Mouse (Mus musculus) Muller cell, postnatal 12 days (primary cell): Measurements from ENCODE around the gene Nfkbil1.
A peak's percentile ranks its signal among the peaks of the same experiment; 100 is the strongest.

Experiments
- DNase-seq: peaks from one replicate; pipeline ENCODE4 v3.0.0-alpha.2; 2015; ENCODE audit errors: inconsistent ontology term

Gene Nfkbil1

GRCm38 (mm10) chr17:35235614-35236389 lies at the start of gene Nfkbil1:
Nfkbil1 (minus strand) TSS chr17:35235792.
- DNase-seq = peak; percentile 92

DNA sequence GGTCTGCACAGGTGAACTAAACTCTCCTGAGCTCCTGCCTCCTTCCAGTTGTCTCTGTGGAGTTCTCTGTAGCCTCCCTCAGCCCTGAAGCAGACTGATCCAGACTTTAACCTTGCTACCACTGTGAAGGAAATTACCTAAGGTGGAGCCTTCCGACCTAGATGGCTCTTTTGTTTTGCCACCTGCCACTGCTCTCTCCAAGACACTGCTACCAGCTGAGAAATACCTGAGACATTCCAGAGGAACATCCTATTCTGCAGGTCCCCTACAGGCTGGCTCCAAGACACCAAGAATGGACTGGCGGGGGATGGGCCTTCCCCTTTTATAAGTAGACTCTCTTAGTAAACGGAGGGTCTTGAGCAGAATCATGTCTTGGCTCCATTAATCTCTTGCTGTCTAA lies 44.7 kb upstream of the Nfkbil1 start:
- DNase-seq = no peak

- DNase-seq = no peak
Observed at GRCm38 (mm10) chr17:35278957-35279688, 43.5 kb upstream of the Nfkbil1 start.

DNA sequence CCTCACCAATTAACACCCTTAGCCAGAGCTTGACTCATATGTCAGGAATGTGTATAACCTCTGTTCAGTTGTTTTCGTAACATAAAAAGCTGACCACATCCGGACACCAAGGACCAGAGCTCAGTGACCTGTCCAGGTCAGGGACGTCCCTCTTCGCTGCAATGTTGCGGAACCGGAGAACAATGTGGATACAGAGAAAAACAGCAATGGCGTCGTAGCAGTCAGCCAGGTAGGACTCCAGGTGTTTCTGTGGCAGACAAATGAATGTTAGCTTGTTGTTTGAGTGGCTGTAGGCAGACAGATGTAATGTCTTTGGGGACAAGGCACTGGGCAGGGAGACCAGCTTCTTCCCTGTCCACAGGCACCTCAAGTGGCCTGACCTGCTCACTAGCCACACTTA lies 42.5 kb upstream of the Nfkbil1 start:
- no peak for DNase-seq

DNA sequence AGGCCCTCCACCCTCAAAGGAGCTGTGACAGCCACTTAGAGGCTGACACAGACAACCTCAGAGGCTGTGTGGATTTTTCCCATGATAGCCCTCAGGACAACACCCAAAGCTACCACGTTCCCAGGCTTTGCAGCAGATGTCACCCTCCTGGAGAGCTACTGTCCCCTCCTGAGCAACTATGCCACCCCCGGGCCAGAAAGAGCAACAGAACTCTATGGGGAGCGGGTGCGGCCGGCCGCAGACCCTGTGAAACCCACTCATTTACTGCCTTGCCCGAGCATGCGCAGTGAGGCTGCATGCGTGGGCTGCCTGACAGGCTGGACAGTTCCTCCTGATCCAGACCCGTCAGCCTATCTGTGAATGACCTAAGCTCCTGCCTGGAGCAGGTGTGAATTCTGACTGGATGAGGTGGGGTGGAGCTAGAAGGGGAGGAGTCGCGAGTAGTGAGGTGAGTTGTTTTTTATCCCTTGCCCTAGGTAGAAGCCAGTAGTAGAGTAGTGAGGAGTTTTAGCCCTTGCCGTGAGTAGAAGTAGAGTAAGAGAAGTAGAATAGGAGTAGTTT lies 40.8 kb upstream of the Nfkbil1 start:
- no peak for DNase-seq

DNA sequence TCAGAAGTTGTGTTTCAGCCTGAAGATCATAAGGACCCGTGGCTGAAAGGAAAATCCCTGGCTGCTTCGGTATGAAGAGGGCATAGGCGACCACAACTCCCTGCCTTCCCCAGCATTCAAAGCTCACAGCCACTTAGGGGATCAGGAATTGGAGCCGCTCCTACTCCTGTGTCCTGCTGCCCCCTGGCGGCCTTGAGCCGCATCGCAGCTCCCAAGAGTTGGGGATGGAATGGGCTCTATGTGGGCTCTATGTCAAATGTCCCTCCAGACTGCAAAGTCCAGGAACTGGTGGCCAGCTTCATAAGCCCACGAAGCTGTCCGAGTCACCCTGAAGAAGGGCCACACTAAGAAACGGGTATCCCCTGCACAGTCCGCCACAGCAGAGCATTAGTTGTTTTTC lies 39.2 kb upstream of the Nfkbil1 start:
- DNase-seq = peak; percentile 79

- DNase-seq = no peak
Observed at GRCm38 (mm10) chr17:35272249-35272648, 36.7 kb upstream of the Nfkbil1 start.

DNA sequence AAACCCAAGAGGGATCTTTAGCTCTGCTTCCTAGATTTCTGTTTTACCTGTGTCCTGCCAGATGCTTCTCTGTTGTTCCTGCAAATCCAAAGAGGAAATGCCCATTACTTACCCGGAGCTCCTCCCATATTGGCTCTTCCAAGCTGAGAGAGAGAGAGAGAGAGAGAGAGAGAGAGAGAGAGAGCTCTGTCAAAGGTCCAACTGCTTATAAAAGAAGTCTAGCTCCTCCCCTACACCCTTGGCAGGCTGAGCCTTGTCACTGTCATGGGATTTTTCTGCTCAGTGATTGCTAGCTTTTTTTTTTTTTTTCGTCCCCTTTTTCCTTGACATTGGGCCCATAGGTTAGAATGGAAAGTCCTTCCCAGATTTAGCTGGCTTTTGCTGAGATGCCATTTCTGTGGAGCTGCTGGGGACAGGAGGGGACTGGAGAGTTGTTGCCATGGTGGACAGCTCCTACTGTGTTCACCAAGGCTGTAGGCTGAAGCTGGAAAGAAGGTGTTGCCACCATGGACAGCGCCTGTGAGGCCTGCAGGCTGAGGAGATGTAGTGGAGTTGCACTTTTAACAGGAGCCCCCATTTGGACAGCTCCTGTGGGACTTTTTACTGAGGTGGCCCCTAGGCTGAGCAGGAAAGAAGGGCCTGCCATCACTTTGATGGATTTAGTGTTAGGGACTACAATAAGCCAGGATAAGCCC lies 34.2 kb upstream of the Nfkbil1 start:
- peak; percentile 81 for DNase-seq

- DNase-seq = no peak
Observed at GRCm38 (mm10) chr17:35267399-35268086, 32.0 kb upstream of the Nfkbil1 start.

- peak; percentile 59 for DNase-seq
Observed at GRCm38 (mm10) chr17:35263523-35263883, 27.9 kb upstream of the Nfkbil1 start.

- peak; percentile 89 for DNase-seq
Observed at GRCm38 (mm10) chr17:35262664-35263522, 27.3 kb upstream of the Nfkbil1 start, which contains the start of gene H2-D1. H2-D1 (plus strand) TSS chr17:35262730.

DNA sequence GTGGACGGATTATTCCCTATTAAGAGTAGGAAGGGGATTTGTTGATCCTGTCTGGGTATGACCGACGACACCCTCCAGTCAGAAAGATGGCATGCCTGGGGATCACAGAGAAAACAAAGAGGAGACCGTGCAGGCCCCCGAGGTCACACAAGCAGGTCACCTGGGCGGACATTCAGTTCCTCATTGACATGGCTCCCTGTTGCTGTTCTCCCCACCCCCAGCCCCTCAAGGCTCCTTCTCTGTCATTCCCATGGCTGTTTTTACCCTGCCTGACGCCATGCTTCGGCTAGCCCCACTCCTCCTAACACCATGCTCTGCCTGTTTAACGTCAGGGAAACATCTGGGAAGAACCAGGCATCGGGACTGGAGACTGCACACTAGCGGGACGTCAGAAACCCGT lies 26.1 kb upstream of the Nfkbil1 start:
- no peak for DNase-seq

DNA sequence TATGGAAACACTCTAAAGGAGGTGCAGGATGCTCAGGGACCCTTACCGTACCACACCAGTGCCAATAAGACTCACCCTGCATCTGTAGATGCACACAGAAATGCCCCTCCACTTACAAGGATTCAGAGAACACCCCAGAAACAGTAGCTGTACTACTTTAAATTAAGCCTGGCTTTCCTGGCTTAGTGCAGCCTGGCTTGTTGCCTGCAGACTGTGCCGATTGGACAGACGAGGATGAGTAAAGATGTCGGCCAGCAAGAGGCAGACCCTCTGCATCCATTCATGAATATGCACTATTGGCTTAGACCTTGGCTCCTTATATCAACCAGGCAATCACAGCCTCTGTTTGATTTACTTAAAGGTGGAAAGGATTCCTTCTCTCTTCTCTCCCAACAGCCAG lies 24.0 kb upstream of the Nfkbil1 start:
- DNase-seq = no peak

DNA sequence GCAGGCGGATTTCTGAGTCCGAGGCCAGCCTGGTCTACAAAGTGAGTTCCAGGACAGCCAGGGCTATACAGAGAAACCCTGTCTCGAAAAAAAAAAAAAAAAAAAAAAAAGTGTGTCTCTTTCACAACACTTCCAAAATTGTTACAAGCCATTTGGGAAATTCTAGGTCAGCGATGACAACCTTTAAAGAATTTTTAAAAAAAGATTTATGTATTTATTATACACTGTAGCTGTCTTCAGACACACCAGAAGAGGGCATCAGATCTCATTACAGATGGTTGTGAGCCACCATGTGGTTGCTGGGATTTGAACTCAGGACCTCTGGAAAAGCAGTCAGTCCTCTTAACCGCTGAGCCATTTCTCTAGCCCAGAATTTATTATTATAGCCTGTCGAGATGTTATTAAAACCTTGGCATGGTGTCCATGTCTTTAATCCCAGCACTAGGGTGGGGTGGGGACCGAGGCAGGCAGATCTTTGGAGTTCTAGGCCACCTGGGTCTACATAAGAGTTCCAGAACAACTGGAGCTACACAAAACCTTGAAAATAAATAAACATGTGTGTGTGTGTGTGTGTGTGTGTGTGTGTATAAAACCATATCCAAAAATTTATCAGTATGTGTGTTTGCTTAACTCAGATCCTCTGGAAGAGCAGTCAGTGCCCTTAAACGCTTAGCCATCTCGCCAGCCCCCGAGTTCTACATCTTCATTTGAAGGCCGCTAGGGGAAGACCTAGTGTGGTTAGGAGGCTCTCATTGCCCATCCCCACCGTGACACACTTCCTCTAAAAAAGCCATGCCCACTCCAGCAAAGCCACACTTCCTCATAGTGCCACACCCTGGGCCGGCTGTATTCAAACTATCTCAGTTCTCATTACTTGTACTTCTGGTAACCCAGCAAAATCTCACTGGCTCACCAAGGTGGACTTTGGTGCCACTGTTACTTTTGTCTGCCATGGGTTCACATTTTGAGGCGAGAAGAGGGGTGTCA lies 23.2 kb upstream of the Nfkbil1 start:
- no peak for DNase-seq

- peak; percentile 81 for DNase-seq
Observed at GRCm38 (mm10) chr17:35257824-35258491, 22.4 kb upstream of the Nfkbil1 start.

DNA sequence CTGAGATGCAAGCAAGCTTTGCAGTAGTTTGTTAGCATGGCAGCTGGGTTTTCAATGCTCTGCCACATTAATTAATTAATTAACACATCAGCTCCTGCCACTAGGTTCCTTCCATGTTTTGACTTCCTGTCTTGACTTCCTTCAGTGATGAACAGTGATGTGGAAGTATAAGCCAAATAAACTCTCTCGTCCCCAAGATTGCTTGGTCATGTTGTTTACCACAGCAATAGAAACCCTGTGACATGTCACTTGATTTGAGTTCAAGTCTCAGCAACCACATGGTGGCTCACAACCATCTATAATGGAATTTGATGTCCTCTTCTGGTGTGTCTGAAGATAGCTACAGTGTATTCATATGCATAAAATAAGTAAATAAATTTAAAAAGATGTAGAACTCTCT lies 21.8 kb upstream of the Nfkbil1 start:
- DNase-seq = no peak

DNA sequence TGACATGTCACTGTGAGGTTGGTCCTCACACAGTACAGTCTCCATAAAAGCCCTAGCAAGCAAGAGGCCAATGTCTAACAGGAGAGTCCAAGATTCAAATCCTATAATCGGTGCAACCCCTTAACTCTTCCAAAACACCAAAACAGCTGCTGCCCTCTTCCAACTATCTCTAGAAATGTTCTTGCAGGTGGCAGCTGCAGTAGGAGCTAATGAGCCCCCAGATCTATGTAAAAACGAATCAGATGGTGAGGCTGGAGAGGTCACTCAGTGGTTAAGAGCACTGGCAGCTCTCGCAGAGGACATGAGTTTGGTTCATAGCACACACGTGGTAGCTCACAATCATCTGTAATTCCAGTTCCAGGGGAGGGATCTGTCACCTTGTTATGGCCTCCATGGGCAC lies 20.1 kb upstream of the Nfkbil1 start:
- DNase-seq = no peak

DNA sequence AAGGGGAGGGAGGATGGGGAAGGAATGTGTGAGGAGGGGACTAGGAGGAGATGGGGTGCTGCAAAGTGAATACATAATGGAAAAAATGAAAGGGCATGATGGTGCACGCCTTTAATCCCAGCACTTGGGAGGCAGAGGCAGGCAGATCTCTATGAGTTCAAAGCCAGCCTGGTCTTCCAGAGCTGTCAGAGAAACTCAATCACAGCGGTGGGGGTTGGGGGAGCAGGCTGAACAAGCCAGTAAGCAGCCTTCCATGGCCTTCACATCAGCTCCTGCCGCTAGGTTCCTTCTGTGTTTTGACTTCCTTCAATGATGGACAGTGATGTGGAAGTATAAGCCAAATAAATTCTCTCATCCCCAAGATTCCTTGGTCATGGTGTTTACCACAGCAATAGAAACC lies 19.7 kb upstream of the Nfkbil1 start:
- DNase-seq = no peak
